Mouse (Mus musculus) MN1 (cell line): Measurements from ENCODE around the gene Tnnc1.

ENCODE experiments used
- DNase-seq: peaks from one replicate; pipeline ENCODE4 v3.0.0-alpha.2; 2016; ENCODE audit warnings: low spot score

Tnnc1 gene

GRCm38 (mm10) chr14:31213868-31214267, 5.8 kb downstream of the Tnnc1 start:
- DNase-seq, result no peak

DNA sequence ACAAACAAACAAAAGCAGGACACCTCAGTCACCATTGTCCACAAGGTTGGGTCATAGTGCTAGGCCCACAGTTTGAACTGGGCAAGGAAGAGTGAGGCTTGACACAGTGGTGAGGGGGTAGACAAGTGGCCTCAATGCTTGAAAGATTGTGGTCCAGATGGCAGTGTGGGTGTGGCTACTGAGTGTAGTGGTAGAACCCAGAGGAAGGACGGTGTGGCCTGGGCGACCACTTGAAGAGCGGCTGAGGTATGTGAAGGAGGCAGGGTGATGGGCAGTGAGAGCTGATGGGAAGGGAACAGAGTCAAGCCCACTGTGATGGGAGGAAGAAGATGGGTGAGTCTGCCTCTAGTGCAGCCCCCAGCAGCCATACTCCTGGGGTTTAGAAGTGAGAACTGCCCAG, 6.6 kb downstream of the Tnnc1 start:
- DNase-seq, result no peak

DNA sequence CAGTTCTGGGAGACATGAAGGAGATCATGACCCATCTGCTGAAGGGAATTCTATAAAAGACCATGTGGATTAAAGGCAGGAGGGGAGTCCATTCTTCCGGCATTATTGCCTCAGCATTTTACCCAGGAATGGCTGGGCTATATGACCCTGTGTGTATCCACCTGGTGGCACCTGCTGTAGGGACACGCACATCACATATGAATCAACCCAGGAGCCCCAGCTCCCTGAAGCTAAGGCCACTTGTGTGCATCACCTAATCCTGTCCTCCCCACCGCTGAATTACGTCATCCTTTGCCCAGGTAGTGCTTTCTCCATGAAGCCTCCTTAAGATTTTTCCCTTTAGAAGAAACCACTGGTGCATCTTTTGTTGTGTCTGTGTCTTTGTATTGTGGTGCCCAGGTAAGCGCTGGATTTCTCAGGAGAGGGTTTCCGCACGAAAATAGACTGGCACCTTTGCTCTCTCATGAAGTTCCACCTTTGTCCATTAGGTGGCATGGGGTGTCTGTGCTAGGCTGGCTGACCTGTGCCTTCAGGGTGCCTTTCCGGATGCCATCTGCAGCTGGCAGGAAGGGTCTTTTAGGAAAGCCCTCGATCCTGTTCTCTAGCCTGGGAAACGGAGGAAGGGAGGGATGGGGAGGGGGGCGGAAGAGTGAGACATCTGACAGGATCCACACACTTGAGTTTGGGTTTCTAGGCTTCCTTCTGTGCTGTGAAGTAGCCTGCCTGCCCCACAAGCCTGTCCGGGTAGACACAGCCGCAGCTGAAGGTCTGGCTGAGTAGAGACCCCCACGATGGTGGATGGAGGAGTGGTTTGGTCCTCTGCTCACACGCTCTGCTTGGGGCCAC, 7.3 kb downstream of the Tnnc1 start:
- peak; percentile 73 for DNase-seq

GRCm38 (mm10) chr14:31216846-31217245, 8.7 kb downstream of the Tnnc1 start, which contains the start of gene Nisch:
Gene Nisch (minus strand): TSS chr14:31216946.
- DNase-seq, result no peak

DNA sequence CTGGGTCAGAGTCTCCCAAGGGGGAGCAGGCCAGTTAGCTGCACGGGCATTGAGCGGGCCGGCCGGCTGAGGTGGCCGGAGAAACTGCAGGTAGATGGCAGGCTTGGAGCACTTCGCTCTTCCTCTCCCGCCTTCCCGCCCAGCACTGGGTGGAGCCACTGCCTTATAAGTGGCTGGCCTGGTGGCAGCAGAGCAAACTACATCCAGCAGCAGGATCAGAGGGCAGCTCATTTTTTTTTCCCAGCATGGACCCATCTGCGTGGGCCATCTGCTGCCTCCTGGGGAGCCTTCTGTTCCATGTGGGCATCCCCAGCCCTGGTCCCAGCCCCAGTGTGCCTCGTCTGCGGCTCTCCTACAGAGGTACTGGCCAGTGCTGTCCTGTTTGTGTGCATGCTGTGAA, 9.6 kb downstream of the Tnnc1 start, which contains the start of gene Sema3g:
Gene Sema3g, plus strand, starts transcription at position 195 of the 400 bp plus-strand sequence.
- peak; percentile 88 for DNase-seq

DNA sequence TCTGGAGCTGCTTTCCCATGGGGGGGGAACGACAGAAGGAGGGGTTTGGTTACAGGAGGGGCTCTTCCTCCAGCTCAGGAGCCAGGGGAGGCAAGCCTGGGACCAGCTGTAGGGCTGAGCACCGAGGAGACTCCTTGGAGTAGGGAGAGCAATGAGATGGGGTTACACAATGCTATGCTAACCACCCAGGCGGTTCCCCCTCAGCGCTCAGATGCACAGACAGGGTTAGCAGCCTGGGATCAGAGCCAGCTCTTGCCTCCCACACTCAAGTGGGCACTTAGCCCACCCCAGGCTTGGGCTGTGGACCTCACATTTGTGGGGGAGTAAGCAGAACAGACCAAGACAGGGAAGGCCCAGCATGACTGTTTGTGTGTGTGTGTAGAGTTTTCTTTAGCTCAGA, 18.9 kb downstream of the Tnnc1 start:
- no peak for DNase-seq

DNA sequence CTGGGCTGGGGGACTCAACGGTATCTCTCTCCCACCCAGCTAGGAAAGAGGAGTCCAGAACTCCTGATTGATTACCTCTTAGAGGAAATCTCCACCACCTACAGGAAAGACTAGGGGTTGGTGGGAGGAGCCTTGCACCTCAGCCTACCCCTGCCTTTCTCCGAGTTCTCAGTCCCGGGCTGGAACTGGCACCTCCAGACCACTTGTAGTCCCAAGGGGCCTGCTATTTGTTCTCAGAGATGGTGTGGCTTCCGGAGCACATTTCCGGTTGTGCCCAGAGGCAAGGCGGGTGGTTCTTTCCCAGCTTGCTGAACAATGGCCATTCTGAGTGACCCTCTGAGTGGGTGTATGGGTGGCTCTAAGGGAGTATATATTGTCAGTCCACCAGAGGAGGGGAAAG, 20.1 kb downstream of the Tnnc1 start:
- DNase-seq, result no peak

DNA sequence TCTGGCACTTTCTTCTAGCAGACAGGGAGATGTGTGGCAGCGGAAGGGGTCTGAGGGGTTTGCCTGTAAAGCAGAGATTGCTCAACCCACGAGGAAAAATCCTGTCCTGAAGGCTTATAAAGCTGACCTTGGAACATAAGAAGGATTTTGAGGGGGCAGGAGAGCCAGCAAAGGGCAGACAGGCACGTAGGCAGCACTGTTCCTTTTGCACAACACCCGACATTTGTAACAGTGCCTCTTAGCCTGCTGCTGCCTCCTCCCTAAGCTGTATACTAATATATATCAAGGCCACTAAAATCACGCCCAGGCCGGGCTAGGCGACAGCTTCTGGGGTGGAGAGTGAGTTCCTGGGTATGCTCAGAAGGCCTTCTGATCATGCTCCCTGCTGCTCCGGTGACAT, 22.3 kb downstream of the Tnnc1 start:
- DNase-seq, result no peak

- no peak for DNase-seq
Observed at GRCm38 (mm10) chr14:31232404-31233069, 24.4 kb downstream of the Tnnc1 start.

GRCm38 (mm10) chr14:31233070-31233995, 25.2 kb downstream of the Tnnc1 start:
- peak; percentile 17 for DNase-seq

GRCm38 (mm10) chr14:31233996-31234591, 26.0 kb downstream of the Tnnc1 start:
- DNase-seq, result peak; percentile 82

DNA sequence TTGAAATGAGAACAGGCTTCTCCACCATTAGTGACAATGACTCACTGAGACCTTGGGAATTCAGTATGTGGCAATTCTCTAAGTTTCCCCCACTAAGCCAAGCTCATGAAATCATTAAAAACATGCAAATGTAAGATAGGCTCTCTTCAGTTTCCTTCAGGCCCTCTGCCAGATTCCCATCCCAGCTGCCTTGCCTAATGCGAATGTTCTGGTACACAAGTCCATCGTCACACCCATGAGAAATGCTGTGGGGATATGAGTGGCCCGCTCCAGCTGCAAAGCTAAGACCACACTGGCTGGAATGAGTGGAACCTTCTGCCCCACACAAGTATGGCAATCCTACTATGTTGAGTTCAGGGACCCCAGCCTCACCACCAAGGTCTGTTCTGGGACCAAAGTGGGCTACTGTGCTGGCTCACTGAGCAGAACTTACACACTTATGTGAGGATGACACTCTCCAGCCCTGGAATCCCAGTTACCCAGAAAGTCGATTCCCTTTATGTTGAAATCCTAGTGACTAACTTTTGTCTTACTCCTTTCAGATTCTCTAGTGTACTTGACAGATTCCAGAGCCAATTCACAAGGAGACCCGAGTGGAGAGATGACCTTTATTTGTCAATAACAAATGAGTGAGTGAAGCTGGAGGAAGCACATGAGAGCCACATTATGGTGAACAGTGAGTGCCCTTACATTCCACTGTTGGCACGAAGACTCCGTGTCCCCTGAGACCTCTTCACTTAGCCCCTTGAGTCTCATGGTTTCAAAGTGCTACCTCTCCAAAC, 29.2 kb downstream of the Tnnc1 start:
- DNase-seq, result no peak

DNA sequence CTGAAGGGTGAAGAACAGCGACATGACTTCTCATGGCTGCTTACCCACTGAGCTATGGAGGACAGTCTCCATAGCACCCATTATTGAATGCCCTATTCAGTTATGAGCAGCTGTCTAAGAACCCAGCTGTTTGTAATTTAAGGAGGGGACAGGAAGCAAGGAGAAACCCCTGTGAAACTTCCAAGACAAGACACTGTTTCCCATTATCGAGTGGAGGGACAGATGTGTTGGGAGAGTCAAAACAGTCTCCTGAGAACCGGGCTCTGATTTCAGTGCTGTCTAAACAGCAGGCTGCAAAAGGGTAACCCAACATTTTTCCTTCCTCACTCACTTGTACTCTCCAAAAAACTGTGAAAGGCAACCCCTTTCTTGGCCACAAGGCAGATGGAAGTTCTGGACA, 32.4 kb downstream of the Tnnc1 start:
- no peak for DNase-seq

- no peak for DNase-seq
Observed at GRCm38 (mm10) chr14:31244777-31245176, 36.7 kb downstream of the Tnnc1 start.

- DNase-seq, result no peak
Observed at GRCm38 (mm10) chr14:31245946-31246345, 37.8 kb downstream of the Tnnc1 start.

GRCm38 (mm10) chr14:31248396-31248795, 40.3 kb downstream of the Tnnc1 start:
- DNase-seq, result no peak

DNA sequence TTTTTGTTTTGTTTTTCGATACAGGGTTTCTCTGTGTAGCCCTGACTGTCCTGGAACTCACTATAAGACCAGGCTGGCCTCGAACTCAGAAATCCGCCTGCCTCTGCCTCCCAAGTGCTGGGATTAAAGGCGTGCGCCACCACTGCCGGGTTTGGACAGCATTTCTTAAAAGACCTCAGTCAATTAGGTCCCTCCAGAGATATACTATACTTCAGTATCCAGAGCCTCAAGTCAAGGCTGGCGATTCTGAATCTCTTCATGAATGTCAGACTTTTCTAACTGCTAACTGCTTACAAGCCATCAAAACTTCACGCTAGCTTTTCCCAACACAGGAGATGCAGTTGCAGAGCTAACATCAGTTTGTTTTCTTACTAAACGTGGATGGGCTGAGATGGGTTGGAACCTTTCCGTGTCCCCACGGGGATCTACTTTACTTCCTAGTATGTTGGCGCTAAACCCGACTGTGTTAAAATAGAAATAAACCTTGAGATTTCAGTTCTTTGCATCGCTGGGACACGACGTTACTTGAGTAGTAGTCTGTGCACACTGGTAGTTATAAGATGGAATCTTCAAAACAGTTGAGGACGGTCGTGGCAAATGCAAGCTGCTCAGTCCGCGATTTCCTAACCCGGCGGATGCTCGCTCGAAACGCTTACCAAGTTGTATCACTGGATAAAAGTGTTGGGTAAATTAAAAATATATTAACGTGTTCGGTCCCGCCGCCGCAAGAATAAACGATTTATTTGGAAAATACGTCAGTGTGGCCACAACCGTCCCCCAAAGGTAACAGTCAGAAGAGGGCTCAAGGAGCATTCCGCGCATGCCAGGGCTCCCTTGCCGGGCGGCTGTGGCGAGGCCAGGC, 42.3 kb downstream of the Tnnc1 start:
- DNase-seq, result no peak

- DNase-seq, result peak; percentile 96
Observed at GRCm38 (mm10) chr14:31251084-31251604, 43.0 kb downstream of the Tnnc1 start, which contains the start of the genes Phf7 and Bap1. Gene Phf7 (minus strand): TSS chr14:31251317. Gene Bap1 (plus strand): TSS chr14:31251450.

GRCm38 (mm10) chr14:31251626-31252025, 43.5 kb downstream of the Tnnc1 start:
- DNase-seq, result no peak

DNA sequence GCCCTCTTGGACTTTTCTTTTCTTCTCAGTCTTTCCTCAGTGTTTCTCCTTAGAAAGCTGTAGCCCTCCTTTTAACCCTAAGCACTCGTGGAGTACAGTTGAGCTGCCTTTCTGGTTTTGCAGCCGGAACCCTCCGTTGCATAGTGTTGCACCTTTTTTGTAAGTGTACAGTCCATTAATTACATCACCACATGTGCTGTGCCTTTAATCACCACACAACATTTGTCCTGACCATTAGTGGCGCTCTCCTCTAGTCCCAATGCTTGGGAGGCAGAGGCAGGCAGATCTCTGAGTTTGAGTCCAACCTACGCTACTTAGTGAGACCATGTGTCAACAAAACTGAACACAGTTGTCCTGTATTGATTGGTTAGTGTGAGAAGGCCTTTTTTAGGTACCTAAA, 44.0 kb downstream of the Tnnc1 start:
- DNase-seq, result peak; percentile 31
